Comparison of ENCODE assay signal across 7 mouse cellular contexts in genomic region chr7:145159283-145160240, GRCm38 (mm10). TPM values are rescaled to one million over a fixed set of nuclear protein-coding genes. Genes with fewer than 3 reads are reported as not detected.
DNase-seq lines count a peak whose midpoint lies in the region; ATAC-seq and TF ChIP-seq lines count a peak whose summit lies in the region.

No protein-coding gene starts in this region.

- no peak overlapping the region for H3K4me3 ChIP-seq in hindbrain, embryonic 11.5 days (ENCODE audit: low read depth, low read length)
- no peak overlapping the region for H3K4me3 ChIP-seq in neural tube, embryonic 11.5 days (ENCODE audit: low read depth, low read length)

- H3K4me2 ChIP-seq in hindbrain, embryonic 11.5 days (replicated peaks; ENCODE audit: low read depth, low read length) = no peak overlapping the region
- no peak overlapping the region for H3K4me2 ChIP-seq in neural tube, embryonic 11.5 days (ENCODE audit: low read depth)

- no peak for TF ChIP-seq POLR2A in brain, embryonic 14.5 days (IDR thresholded peaks at IDR 0.05; ENCODE audit: borderline replicate concordance, extremely low read depth, insufficient read depth, insufficient read length, poor library complexity, severe bottlenecking)

- 18% methylated on average over 13 of the region's 13 CpGs for WGBS in hindbrain, embryonic 11.5 days
- 49% methylated on average over 13 of the region's 13 CpGs for whole genome bisulfite sequencing in large intestine, adult 2 months
- WGBS in neural tube, embryonic 11.5 days = 5% methylated on average over 13 of the region's 13 CpGs

- H3K9ac ChIP-seq in hindbrain, embryonic 11.5 days (ENCODE audit: low read depth, low read length) = no peak overlapping the region
- peak overlapping the region; percentile 24; the same call in 1 of the 2 replicates for H3K9ac ChIP-seq in neural tube, embryonic 11.5 days (ENCODE audit: low read length)

- H3K4me1 ChIP-seq in hindbrain, embryonic 11.5 days (replicated peaks; ENCODE audit: control insufficient read depth, insufficient read depth, low read length) = peaks cover 11% of the 10 kb centered on the region; the same call in 1 of the 2 replicates
- H3K4me1 ChIP-seq in neural tube, embryonic 11.5 days (ENCODE audit: control insufficient read depth, insufficient read depth, low read length) = peaks cover 21% of the 10 kb centered on the region

- ATAC-seq in hindbrain, embryonic 11.5 days (ENCODE audit: low FRiP score) = peak; percentile 70; the same call in 1 of the 2 replicates
- ATAC-seq in neural tube, embryonic 11.5 days (ENCODE audit: insufficient read depth, low FRiP score, low TSS enrichment) = peak; percentile 89

- no peaks in the 10 kb centered on the region for H3K27me3 ChIP-seq in hindbrain, embryonic 11.5 days (ENCODE audit: control insufficient read depth, insufficient read depth, low read length)
- H3K27me3 ChIP-seq in neural tube, embryonic 11.5 days (ENCODE audit: control insufficient read depth, insufficient read depth, low read length) = 0 out of 2 replicates have a peak, but pooled peaks cover 2% of the 10 kb centered on the region

- peak; percentile 34 for DNase-seq in ZHBTc4 (ENCODE audit: low read depth, low spot score)
- peak; percentile 85 for DNase-seq in brain, embryonic 14.5 days (ENCODE audit: low read depth)
- peak; percentile 58 for DNase-seq in hindbrain, embryonic 11.5 days (ENCODE audit: low spot score)
- DNase-seq in large intestine, adult 2 months (ENCODE audit: low read depth, low spot score) = peak; percentile 18
- peak; percentile 63 for DNase-seq in neural tube, embryonic 11.5 days (ENCODE audit: low spot score)
- no peak for DNase-seq in thymus, postnatal 4 days
- no peak for DNase-seq in left cerebral cortex, adult 9 months (ENCODE audit: low spot score in 2 of 2)

- H3K27ac ChIP-seq in hindbrain, embryonic 11.5 days (ENCODE audit: low read depth, low read length) = 0 out of 2 replicates have a peak overlapping the region, but pooled peaks have one; percentile 0
- H3K27ac ChIP-seq in neural tube, embryonic 11.5 days (ENCODE audit: low read depth, low read length) = peak overlapping the region; percentile 82

- H3K9me3 ChIP-seq in hindbrain, embryonic 11.5 days (ENCODE audit: control insufficient read depth, low read length) = no peaks in the 10 kb centered on the region
- no peaks in the 10 kb centered on the region for H3K9me3 ChIP-seq in neural tube, embryonic 11.5 days (ENCODE audit: control insufficient read depth, low read length)

- TF ChIP-seq CTCF in brain, embryonic 14.5 days (IDR thresholded peaks at IDR 0.05; ENCODE audit: borderline replicate concordance, extremely low read depth, insufficient read depth, insufficient read length) = no peak

- H3K36me3 ChIP-seq in hindbrain, embryonic 11.5 days (ENCODE audit: control insufficient read depth, insufficient read depth, low read length) = no peaks in the 10 kb centered on the region
- no peaks in the 10 kb centered on the region for H3K36me3 ChIP-seq in neural tube, embryonic 11.5 days (ENCODE audit: control insufficient read depth, insufficient read depth, low read length)

RNA-seq across cellular contexts. Expression of gene 1810010D01Rik, which starts 48.4 kb away (rescaled TPM):
- polyA plus RNA-seq in brain, embryonic 14.5 days (2012; rRNA removed) = 1.2 and 1.6 TPM in 2 replicates
- polyA plus RNA-seq in hindbrain, embryonic 11.5 days (2014; fragmentation: Nextera tagmentation; extraction: Ambion mirVana) = 0.97 TPM in 1 of 2 replicates, not detected in the other
- 4.8 and 4.9 TPM in 2 replicates for polyA plus RNA-seq in large intestine, adult 2 months (2012; rRNA removed)
- not detected in 2 replicates for polyA plus RNA-seq in neural tube, embryonic 11.5 days (2014; fragmentation: Nextera tagmentation; extraction: Ambion mirVana)

Comparison
In these comparisons a context has a peak if more than half of its experiments do, and no peak if none do; other contexts are left out.
1. DNase-seq: peak in ZHBTc4 (single experiment), brain, embryonic 14.5 days (single experiment), hindbrain, embryonic 11.5 days (single experiment), large intestine, adult 2 months (single experiment) and neural tube, embryonic 11.5 days (single experiment); none in thymus, postnatal 4 days (single experiment) and left cerebral cortex, adult 9 months (0 of 2).